Mouse (Mus musculus) megakaryocyte-erythroid progenitor cell, adult 5-6 weeks (primary cell): ENCODE measurements around the gene 1700029J07Rik. TPM values are rescaled to one million over a fixed set of nuclear protein-coding genes. Genes with fewer than 3 reads are reported as not detected.

Source experiments
- ATAC-seq: replicated peaks from 2 replicates; pipeline ENCODE4 v1.8.0; 2016; ENCODE audit warnings: mild to moderate bottlenecking, inconsistent platforms; ENCODE audit not compliant: severe bottlenecking, poor library complexity, low FRiP score, low TSS enrichment
- total RNA-seq, 2 experiments: library from RNA; stranded (forward) in 1 of 2; stranded (reverse) in 1 of 2; fragments of 200-1000, 215-1000 nt in 1 of 2; fragments of >200 nt in 1 of 2; fragmentation: Nextera tagmentation in 1 of 2; gene quantifications; 2 replicates each; pipeline ENCODE4 v1.2.3; 2014 to 2017

The 1700029J07Rik gene
- 1.6 and 3.2 TPM in 2 replicates for total RNA-seq (2014; fragmentation: Nextera tagmentation)
- total RNA-seq (2017): 0.08 and 3.5 TPM in 2 replicates

DNA sequence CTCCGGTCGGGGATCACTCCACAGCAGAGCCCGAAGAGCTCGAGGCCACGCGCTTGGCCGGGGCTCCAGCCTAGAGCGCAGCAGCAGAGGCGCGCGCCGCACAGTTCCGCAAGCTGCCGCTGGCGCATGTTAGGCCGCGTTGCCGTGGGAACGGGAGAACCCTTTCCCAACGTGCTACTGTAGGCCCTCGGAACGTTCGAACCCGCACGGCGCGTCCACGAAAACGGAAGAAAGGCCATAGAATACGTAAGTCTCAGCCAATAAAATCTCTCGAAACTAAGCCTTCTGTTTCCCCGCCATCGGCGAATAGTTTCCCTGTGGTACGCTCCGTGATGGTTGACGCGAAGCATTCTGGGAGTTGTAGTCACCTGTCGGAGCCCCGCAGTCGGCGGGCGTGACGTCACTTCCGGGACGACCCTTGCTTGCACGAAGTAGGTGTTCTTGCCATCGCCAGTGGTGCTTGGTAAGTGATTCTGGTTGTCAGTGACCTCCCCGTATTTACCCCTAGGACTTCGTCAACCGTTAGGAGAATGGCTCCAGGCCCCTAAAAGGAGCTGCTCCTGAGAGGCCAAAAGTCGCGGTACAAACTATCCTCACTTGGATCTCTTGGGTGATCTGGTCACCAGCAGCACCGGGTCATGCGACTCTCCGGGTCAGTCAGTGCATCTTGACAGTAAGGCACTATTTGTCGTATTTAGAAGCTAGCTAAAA lies at the start of gene 1700029J07Rik, which contains the start of gene Ufsp2:
TSS of gene 1700029J07Rik (minus strand) at position 127 of the 711 bp plus-strand sequence.
TSS of gene Ufsp2 (plus strand) at position 403 of the 711 bp plus-strand sequence.
- ATAC-seq: peak; percentile 97

- no peak for ATAC-seq
Measured at GRCm38 (mm10) chr8:46024392-46024791, 49.3 kb upstream of the 1700029J07Rik start.

- ATAC-seq: no peak
Measured at GRCm38 (mm10) chr8:46022758-46023157, 47.7 kb upstream of the 1700029J07Rik start.

DNA sequence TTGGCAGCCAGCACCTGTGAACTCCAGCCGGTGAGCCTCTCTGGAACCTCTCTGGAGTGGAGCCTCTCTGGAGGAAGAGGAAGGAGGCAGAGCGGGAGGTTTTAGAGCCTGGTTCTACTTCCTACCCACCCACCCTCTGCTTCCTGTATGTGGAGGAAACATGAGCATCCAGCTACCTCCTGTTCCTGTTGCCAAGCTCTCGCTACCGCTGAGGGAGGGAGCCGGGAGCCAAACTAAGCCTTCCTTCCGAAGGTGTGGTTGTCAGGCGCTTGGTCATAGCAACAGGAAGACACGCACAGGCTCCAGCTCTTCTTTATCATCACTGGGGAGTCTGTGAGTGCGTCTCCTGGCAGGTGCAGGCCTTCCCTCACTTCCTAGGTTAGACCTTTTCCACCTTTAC lies 47.2 kb upstream of the 1700029J07Rik start:
- no peak for ATAC-seq

GRCm38 (mm10) chr8:46010746-46011680 lies 36.0 kb upstream of the 1700029J07Rik start:
- ATAC-seq: no peak

DNA sequence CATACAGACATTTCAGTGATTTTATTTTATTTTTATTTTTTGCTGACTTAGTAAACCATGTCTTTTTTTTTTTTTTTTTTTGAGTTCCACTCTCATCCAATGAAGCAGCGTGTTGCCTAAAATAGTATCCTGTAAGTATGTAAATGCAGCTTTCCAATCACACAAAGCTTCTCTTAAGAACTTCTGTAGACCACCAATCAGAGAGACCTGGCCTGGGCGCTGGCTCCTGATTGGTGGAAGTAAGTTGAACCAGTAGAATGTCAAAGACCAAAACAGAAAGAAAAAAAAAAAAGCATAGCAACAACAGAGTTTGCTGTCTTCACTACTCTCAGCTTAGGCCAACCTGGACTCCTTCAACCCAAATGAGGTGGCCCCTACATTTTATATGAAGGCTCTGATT lies 35.3 kb upstream of the 1700029J07Rik start:
- ATAC-seq: no peak

GRCm38 (mm10) chr8:46007050-46007672 lies 32.1 kb upstream of the 1700029J07Rik start:
- no peak for ATAC-seq

GRCm38 (mm10) chr8:46005596-46005995 lies 30.5 kb upstream of the 1700029J07Rik start, which contains the start of gene Ankrd37:
TSS of gene Ankrd37 (minus strand) at chr8:46005707.
- no peak for ATAC-seq

DNA sequence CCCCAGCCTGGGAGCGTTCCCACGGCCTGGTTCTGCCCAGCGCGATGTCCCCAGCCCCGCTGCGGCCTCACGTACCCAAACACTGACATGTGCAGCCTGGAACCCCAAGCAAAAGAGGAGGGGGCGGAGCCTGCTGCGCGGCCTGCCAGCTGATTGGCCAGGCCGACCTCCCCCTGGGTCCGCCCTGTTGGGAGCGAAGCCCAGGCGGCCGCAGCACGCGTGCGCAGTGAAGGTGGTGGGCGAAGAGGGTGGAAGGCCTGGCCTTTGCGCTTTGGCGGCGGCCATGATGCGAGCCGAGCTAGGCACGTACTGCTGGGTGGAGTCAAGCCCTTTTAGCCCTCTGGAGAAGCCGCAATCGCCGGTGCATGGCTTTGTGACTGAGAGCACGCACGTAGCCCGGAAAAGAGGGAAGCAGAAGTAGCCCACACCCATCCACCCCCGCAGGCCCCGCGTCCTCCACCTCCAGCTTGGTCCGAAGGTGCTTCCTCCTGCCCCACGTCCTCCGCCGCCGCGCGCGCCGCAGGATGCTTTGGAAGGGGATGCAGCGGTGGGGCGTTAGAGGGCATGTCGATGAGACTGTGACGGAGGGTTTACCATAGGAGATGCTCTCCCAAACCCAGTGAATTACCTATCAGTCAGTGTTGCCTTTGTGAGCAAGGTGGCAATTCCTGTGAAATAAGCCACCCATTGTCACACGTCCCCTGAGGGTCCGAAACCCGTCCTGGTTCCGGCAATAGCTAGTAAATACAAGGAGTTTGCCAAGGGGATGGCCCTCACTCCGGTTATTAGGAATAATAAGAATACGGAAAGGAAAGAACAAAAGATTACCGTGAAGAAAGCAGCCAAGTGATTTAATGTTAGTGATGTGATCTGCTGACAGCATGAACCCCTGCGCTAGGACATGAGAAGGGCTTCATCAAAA lies 25.0 kb upstream of the 1700029J07Rik start:
- peak; percentile 99 for ATAC-seq

- ATAC-seq: peak; percentile 17
Measured at GRCm38 (mm10) chr8:45999138-45999783, 24.2 kb upstream of the 1700029J07Rik start, which contains the start of gene Lrp2bp. TSS of gene Lrp2bp (plus strand) at chr8:45999303.

GRCm38 (mm10) chr8:45998228-45998627 lies 23.2 kb upstream of the 1700029J07Rik start:
- no peak for ATAC-seq

GRCm38 (mm10) chr8:45995576-45995975 lies 20.5 kb upstream of the 1700029J07Rik start:
- no peak for ATAC-seq

DNA sequence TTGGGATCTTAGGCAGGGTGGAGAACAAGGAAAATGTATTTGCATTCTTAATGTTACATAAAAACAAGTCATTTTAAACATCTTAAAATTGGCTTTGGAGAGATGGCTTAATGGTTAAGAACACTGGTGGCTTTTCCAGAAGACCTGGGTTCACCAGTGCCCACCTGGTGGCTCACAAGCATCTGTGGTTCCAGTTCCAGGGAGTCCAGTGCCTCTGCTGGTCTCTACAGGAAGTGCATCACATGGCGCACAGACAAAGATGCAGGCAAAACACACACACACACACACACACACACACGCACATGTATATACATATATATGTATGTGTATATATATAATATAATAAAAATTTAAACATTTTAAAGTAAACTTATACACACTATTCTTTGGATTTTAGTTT lies 19.1 kb upstream of the 1700029J07Rik start:
- peak; percentile 73; the same call in 1 of the 2 replicates for ATAC-seq

GRCm38 (mm10) chr8:45990631-45991310 lies 15.7 kb upstream of the 1700029J07Rik start:
- ATAC-seq: no peak

- ATAC-seq: peak; percentile 79
Measured at GRCm38 (mm10) chr8:45988189-45988588, 13.1 kb upstream of the 1700029J07Rik start.

DNA sequence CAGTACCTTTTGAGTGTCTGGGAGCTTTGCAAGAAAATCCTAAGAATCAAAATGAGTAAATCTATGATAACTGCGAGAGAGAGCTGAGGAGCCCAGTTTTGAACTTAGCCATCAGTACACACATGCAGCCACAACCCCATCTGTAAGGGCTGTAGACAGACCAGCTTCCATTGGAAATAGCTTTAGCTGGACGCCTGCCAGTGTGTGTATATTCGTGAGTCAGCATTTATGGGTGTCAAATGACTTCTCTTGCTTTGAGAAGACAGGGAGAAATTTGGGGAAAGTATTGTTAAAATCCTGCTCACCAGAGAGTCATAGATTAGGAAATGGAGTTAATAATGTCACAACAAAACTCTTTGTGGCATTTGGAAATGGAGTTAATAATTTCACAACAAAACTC lies 11.6 kb upstream of the 1700029J07Rik start:
- no peak for ATAC-seq

DNA sequence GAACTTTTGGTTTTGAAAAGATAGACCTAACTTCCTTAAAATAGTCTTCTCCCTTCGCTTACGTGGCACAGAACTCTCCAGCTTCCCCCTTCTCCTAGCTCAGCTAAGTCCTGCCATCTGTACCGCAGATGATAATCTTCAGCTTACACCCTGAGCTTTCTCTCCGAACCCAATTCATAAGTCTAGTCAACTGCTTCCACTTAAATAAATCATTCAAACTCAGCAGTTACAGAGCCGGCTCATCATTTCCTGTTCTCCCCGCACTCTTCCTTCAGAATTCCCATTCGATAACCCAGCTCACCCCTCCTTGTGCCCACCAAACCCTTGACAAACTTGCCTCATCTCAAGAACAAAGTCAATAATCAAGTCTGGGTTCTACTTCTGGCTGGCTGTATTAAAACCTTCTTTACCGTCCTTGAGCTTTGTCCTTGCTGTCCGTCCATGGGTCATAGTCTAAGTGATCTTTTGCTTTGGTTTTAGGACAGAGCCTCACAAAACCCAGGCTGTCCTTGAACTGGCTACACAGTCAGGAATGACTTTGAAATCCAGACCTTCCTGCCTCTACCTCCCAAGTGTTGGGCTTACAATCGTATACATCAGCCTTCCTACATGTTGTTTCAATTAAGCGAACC lies 901 bp upstream of the 1700029J07Rik start:
- ATAC-seq: peak; percentile 52
